Mouse (Mus musculus): ENCODE measurements at regions not wholly inside any gene's neighbourhood (a gene's known extent, or its start where the extent isn't known, plus 50 kb on each side); places are given as distances from the start of the nearest gene placed in this dataset.

GRCm38 (mm10) chr4:84076526-84076925 lies 551.2 kb downstream of the Ccdc171 start:
- Histone ChIP-seq H3K27ac (replicated peaks) (no peak overlapping the region), H3K27me3 (no peaks in the 10 kb centered on the region), H3K4me1 (no peaks in the 10 kb centered on the region), H3K36me3 (no peaks in the 10 kb centered on the region), H3K4me3 (replicated peaks) (no peak overlapping the region), H3K4me2 (replicated peaks) (no peak overlapping the region), H3K9ac (no peak overlapping the region), H3K9me3 (replicated peaks) (no peaks in the 10 kb centered on the region)
- WGBS: 96% methylated on average over 1 of the region's 1 CpGs
- ATAC-seq (ENCODE audit: insufficient number of reproducible peaks, low FRiP score, low TSS enrichment, low read depth): no peak

GRCm38 (mm10) chr4:84079516-84079915 lies 554.2 kb downstream of the Ccdc171 start:
- no peak overlapping the region for H3K4me2 ChIP-seq (replicated peaks)
- no peak overlapping the region for H3K4me3 ChIP-seq (replicated peaks)
- 80% methylated on average over 2 of the region's 2 CpGs for WGBS
- H3K27ac ChIP-seq (replicated peaks): no peak overlapping the region
- no peak overlapping the region for H3K9ac ChIP-seq
- no peaks in the 10 kb centered on the region for H3K9me3 ChIP-seq (replicated peaks)
- H3K36me3 ChIP-seq: no peaks in the 10 kb centered on the region
- no peaks in the 10 kb centered on the region for H3K27me3 ChIP-seq
- no peaks in the 10 kb centered on the region for H3K4me1 ChIP-seq
- ATAC-seq (ENCODE audit: insufficient number of reproducible peaks, low FRiP score, low TSS enrichment, low read depth): no peak

GRCm38 (mm10) chr4:84081518-84081917 lies 556.2 kb downstream of the Ccdc171 start:
- H3K9me3 ChIP-seq (replicated peaks): no peaks in the 10 kb centered on the region
- no peaks in the 10 kb centered on the region for H3K27me3 ChIP-seq
- H3K27ac ChIP-seq (replicated peaks): no peak overlapping the region
- ATAC-seq (ENCODE audit: insufficient number of reproducible peaks, low FRiP score, low TSS enrichment, low read depth): no peak
- WGBS: 40% methylated on average over 7 of the region's 7 CpGs
- no peaks in the 10 kb centered on the region for H3K36me3 ChIP-seq
- no peak overlapping the region for H3K4me2 ChIP-seq (replicated peaks)
- H3K4me1 ChIP-seq: no peaks in the 10 kb centered on the region
- no peak overlapping the region for H3K9ac ChIP-seq
- H3K4me3 ChIP-seq (replicated peaks): no peak overlapping the region

- no peak overlapping the region for H3K4me3 ChIP-seq (replicated peaks)
- no peaks in the 10 kb centered on the region for H3K9me3 ChIP-seq (replicated peaks)
- no peaks in the 10 kb centered on the region for H3K36me3 ChIP-seq
- no peak overlapping the region for H3K27ac ChIP-seq (replicated peaks)
- no peak for ATAC-seq (ENCODE audit: insufficient number of reproducible peaks, low FRiP score, low TSS enrichment, low read depth)
- H3K4me1 ChIP-seq: no peaks in the 10 kb centered on the region
- H3K4me2 ChIP-seq (replicated peaks): no peak overlapping the region
- no peaks in the 10 kb centered on the region for H3K27me3 ChIP-seq
- 55% methylated on average over 12 of the region's 12 CpGs for WGBS
- H3K9ac ChIP-seq: no peak overlapping the region
Measured at GRCm38 (mm10) chr4:84088166-84088565, 562.8 kb downstream of the Ccdc171 start.

- Histone ChIP-seq H3K27ac (replicated peaks) (no peak overlapping the region), H3K4me2 (replicated peaks) (no peak overlapping the region), H3K4me3 (replicated peaks) (no peak overlapping the region), H3K9ac (no peak overlapping the region), H3K4me1 (no peaks in the 10 kb centered on the region), H3K9me3 (replicated peaks) (no peaks in the 10 kb centered on the region), H3K27me3 (no peaks in the 10 kb centered on the region), H3K36me3 (no peaks in the 10 kb centered on the region)
- 69% methylated on average over 9 of the region's 9 CpGs for WGBS
- ATAC-seq (ENCODE audit: insufficient number of reproducible peaks, low FRiP score, low TSS enrichment, low read depth): no peak
Measured at GRCm38 (mm10) chr4:84092509-84092908, 567.2 kb downstream of the Ccdc171 start.

- no peaks in the 10 kb centered on the region for H3K27me3 ChIP-seq
- H3K9ac ChIP-seq: no peak overlapping the region
- ATAC-seq (ENCODE audit: insufficient number of reproducible peaks, low FRiP score, low TSS enrichment, low read depth): no peak
- H3K27ac ChIP-seq (replicated peaks): no peak overlapping the region
- no peaks in the 10 kb centered on the region for H3K4me1 ChIP-seq
- H3K4me3 ChIP-seq (replicated peaks): no peak overlapping the region
- 83% methylated on average over 3 of the region's 3 CpGs for WGBS
- no peak overlapping the region for H3K4me2 ChIP-seq (replicated peaks)
- H3K9me3 ChIP-seq (replicated peaks): no peaks in the 10 kb centered on the region
- H3K36me3 ChIP-seq: no peaks in the 10 kb centered on the region
Measured at GRCm38 (mm10) chr4:84095237-84095636, 569.9 kb downstream of the Ccdc171 start.

- Histone ChIP-seq H3K9ac (no peak overlapping the region), H3K9me3 (replicated peaks) (no peaks in the 10 kb centered on the region), H3K36me3 (no peaks in the 10 kb centered on the region), H3K4me1 (no peaks in the 10 kb centered on the region), H3K27me3 (no peaks in the 10 kb centered on the region), H3K4me2 (replicated peaks) (no peak overlapping the region), H3K4me3 (replicated peaks) (no peak overlapping the region), H3K27ac (replicated peaks) (no peak overlapping the region)
- WGBS: 54% methylated on average over 4 of the region's 4 CpGs
- no peak for ATAC-seq (ENCODE audit: insufficient number of reproducible peaks, low FRiP score, low TSS enrichment, low read depth)
Measured at GRCm38 (mm10) chr4:84096081-84096480, 570.7 kb downstream of the Ccdc171 start.

GRCm38 (mm10) chr4:84099071-84099470 lies 573.7 kb downstream of the Ccdc171 start:
- H3K9ac ChIP-seq: no peak overlapping the region
- H3K36me3 ChIP-seq: no peaks in the 10 kb centered on the region
- no peak for ATAC-seq (ENCODE audit: insufficient number of reproducible peaks, low FRiP score, low TSS enrichment, low read depth)
- no peaks in the 10 kb centered on the region for H3K4me1 ChIP-seq
- no peaks in the 10 kb centered on the region for H3K27me3 ChIP-seq
- H3K4me2 ChIP-seq (replicated peaks): no peak overlapping the region
- 86% methylated on average over 8 of the region's 8 CpGs for WGBS
- no peaks in the 10 kb centered on the region for H3K9me3 ChIP-seq (replicated peaks)
- no peak overlapping the region for H3K4me3 ChIP-seq (replicated peaks)
- no peak overlapping the region for H3K27ac ChIP-seq (replicated peaks)

GRCm38 (mm10) chr4:84101923-84102322 lies 573.2 kb downstream of the Bnc2 start:
- Histone ChIP-seq H3K4me1 (no peaks in the 10 kb centered on the region), H3K9ac (no peak overlapping the region), H3K4me3 (replicated peaks) (no peak overlapping the region), H3K27me3 (no peaks in the 10 kb centered on the region), H3K9me3 (replicated peaks) (no peaks in the 10 kb centered on the region), H3K4me2 (replicated peaks) (no peak overlapping the region), H3K36me3 (no peaks in the 10 kb centered on the region), H3K27ac (replicated peaks) (no peak overlapping the region)
- no peak for ATAC-seq (ENCODE audit: insufficient number of reproducible peaks, low FRiP score, low TSS enrichment, low read depth)
- WGBS: 88% methylated on average over 6 of the region's 6 CpGs

- Histone ChIP-seq H3K27ac (replicated peaks) (no peak overlapping the region), H3K9me3 (replicated peaks) (no peaks in the 10 kb centered on the region), H3K4me3 (replicated peaks) (no peak overlapping the region), H3K27me3 (no peaks in the 10 kb centered on the region), H3K9ac (no peak overlapping the region), H3K4me2 (replicated peaks) (no peak overlapping the region), H3K36me3 (no peaks in the 10 kb centered on the region), H3K4me1 (no peaks in the 10 kb centered on the region)
- 38% methylated on average over 11 of the region's 11 CpGs for WGBS
- no peak for ATAC-seq (ENCODE audit: insufficient number of reproducible peaks, low FRiP score, low TSS enrichment, low read depth)
Measured at GRCm38 (mm10) chr4:84102736-84103135, 572.3 kb downstream of the Bnc2 start.

GRCm38 (mm10) chr4:84108592-84108991 lies 566.5 kb downstream of the Bnc2 start:
- H3K4me3 ChIP-seq (replicated peaks): no peak overlapping the region
- H3K9ac ChIP-seq: no peak overlapping the region
- whole genome bisulfite sequencing: 84% methylated on average over 6 of the region's 6 CpGs
- peaks cover 6% of the 10 kb centered on the region; the same call in 1 of the 2 replicates for H3K4me1 ChIP-seq
- ATAC-seq (ENCODE audit: insufficient number of reproducible peaks, low FRiP score, low TSS enrichment, low read depth): no peak
- H3K9me3 ChIP-seq (replicated peaks): no peaks in the 10 kb centered on the region
- H3K27me3 ChIP-seq: no peaks in the 10 kb centered on the region
- no peak overlapping the region for H3K4me2 ChIP-seq (replicated peaks)
- no peaks in the 10 kb centered on the region for H3K36me3 ChIP-seq
- no peak overlapping the region for H3K27ac ChIP-seq (replicated peaks)

- no peak overlapping the region for H3K9ac ChIP-seq
- peak; percentile 56; the same call in 1 of the 2 replicates for ATAC-seq (ENCODE audit: insufficient number of reproducible peaks, low FRiP score, low TSS enrichment, low read depth)
- 16% methylated on average over 12 of the region's 12 CpGs for WGBS
Measured at GRCm38 (mm10) chr4:84109771-84110503, 565.1 kb downstream of the Bnc2 start.

More at GRCm38 (mm10) chr4:84109771-84110503, 565.1 kb downstream of the Bnc2 start:
- Histone ChIP-seq H3K27me3 (no peaks in the 10 kb centered on the region), H3K4me2 (replicated peaks) (no peak overlapping the region), H3K4me1 (peaks cover 6% of the 10 kb centered on the region; the same call in 1 of the 2 replicates), H3K36me3 (no peaks in the 10 kb centered on the region), H3K9me3 (replicated peaks) (no peaks in the 10 kb centered on the region), H3K4me3 (replicated peaks) (no peak overlapping the region), H3K27ac (replicated peaks) (no peak overlapping the region)

Data from embryonic facial prominence, embryonic 15.5 days (tissue).